Mouse (Mus musculus) heart, embryonic 10.5 days (tissue): ENCODE results near the gene Mapk1ip1. TPM values are rescaled to one million over a fixed set of nuclear protein-coding genes. Genes with fewer than 3 reads are reported as not detected.

Source experiments
- DNase-seq: peaks from one replicate; pipeline ENCODE4 v3.0.0-alpha.2; 2017; ENCODE audit warnings: low spot score
- H3K27ac ChIP-seq: fragments of 300-500 bp; sonication (generic); 2 replicates; pipeline ENCODE4 v1.5.1; 2016; ENCODE audit warnings: mild to moderate bottlenecking
- H3K27me3 ChIP-seq: fragments of 300-500 bp; sonication (generic); 2 replicates; pipeline ENCODE4 v1.6.1; 2016; ENCODE audit warnings: mild to moderate bottlenecking; ENCODE audit not compliant: poor library complexity, insufficient read depth, severe bottlenecking
- H3K36me3 ChIP-seq: fragments of 300-500 bp; sonication (generic); 2 replicates; pipeline ENCODE4 v1.6.1; 2016; ENCODE audit warnings: mild to moderate bottlenecking, moderate library complexity
- H3K4me1 ChIP-seq: fragments of 300-500 bp; sonication (generic); 2 replicates; pipeline ENCODE4 v1.6.1; 2016; ENCODE audit warnings: mild to moderate bottlenecking
- H3K4me3 ChIP-seq: fragments of 300-500 bp; sonication (generic); 2 replicates; pipeline ENCODE4 v1.5.1; 2016; ENCODE audit warnings: mild to moderate bottlenecking, moderate library complexity
- H3K9me3 ChIP-seq: fragments of 300-500 bp; sonication (generic); 2 replicates; pipeline ENCODE4 v1.6.1; 2016; ENCODE audit warnings: mild to moderate bottlenecking, moderate library complexity
- WGBS: fragments of 180-500 bp; shearing (Covaris S2); methylation state at CpG from one replicate; pipeline ENCODE4 v1.1.7; 2016; 5-methylcytosine and 5-hydroxymethylcytosine counted together
- polyA plus RNA-seq: library from polyadenylated mRNA; unstranded; fragments of >200 nt; fragmentation: Nextera tagmentation; extraction: Ambion mirVana; gene quantifications from 2 replicates; pipeline ENCODE4 v1.2.1, GENCODE M21; 2016

The Mapk1ip1 gene
- polyA plus RNA-seq, 1 experiment from 2014 or later, result 10.0 TPM

DNA sequence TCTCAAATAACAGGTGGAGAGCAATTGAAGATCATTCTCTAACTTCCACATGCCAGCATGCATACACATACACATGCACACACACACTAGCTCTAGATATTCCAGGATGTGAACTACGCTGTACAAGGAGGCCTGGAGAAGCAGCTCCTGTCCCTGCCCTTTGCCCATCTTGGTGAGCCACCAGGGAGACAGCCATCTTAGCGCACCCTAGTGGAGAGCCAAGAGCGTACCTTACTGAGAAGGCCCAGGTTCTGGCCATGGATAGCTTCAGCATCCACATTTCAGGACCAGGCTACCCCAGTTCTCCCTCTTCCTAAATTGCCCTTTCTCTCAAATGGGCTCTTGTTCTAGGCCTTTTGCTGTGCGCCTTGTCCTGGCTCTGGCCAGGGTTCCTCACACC, 27.8 kb downstream of the Mapk1ip1 start:
- H3K27ac ChIP-seq, result no peak overlapping the region
- 0 out of 2 replicates have a peak, but pooled peaks cover 2% of the 10 kb centered on the region for H3K4me1 ChIP-seq
- DNase-seq, result no peak
- H3K4me3 ChIP-seq, result no peak overlapping the region
- no peaks in the 10 kb centered on the region for H3K27me3 ChIP-seq
- no peaks in the 10 kb centered on the region for H3K9me3 ChIP-seq
- no peaks in the 10 kb centered on the region for H3K36me3 ChIP-seq
- 44% methylated on average over 4 of the region's 4 CpGs for WGBS

DNA sequence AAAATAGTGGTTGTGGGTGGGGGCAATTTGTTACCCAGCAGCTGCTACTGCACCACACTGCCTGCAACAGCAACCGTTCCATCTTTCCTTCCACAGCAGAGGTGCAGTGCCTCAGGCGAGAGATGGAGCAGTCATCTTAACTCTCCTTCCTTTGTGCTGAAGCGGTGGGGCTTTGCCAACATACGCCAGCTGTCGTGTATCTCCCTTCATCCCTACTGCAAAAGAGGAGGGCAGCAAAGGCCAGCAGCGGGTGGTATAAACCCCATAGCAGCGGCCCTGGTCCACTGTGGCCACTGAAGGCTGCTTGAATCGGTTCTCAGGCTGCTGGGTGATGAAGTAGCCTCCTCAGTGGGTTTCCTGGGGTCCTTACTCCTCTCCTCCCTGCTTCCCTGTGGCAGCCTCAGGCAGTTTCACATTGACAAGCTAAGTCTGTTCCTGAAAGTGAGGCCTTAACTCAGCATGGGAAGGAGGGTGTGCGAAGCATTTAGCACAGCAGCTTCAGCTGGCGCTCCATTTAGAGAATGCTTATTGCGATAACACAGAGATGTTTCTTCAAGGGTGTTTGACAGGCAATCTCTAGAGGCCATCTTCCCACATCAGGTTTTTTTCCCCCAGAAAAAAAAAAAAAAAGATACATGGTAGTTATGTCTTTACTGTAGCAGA, 32.7 kb downstream of the Mapk1ip1 start:
- Histone ChIP-seq H3K4me1 (0 out of 2 replicates have a peak, but pooled peaks cover 2% of the 10 kb centered on the region), H3K27ac (no peak overlapping the region), H3K4me3 (no peak overlapping the region), H3K9me3 (no peaks in the 10 kb centered on the region), H3K36me3 (no peaks in the 10 kb centered on the region), H3K27me3 (no peaks in the 10 kb centered on the region)
- DNase-seq, result no peak
- WGBS, result 78% methylated on average over 11 of the region's 11 CpGs

DNA sequence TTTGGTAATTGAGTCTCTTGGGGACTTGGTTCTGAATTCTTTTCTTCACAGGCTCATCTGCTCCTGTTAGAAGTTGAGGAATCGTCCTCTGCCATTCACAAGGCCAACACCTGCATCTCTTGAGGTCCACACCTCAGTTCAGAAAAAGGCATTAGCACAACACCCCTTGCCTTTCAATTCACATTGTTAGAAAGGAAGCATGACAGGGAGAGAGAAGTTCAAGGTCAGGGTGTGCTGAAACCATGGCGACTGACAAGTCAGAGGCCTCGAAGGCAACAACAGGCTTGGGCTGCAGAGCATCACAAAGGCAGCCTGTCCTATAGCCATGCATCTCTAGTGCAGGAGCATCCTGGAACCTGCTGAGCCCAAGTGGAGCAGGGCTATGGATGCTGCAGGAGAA, 38.9 kb downstream of the Mapk1ip1 start:
- Histone ChIP-seq H3K4me3 (no peak overlapping the region), H3K36me3 (no peaks in the 10 kb centered on the region), H3K4me1 (peaks cover 3% of the 10 kb centered on the region; the same call in 1 of the 2 replicates), H3K27ac (no peak overlapping the region), H3K9me3 (peaks cover 3% of the 10 kb centered on the region; the same call in 1 of the 2 replicates), H3K27me3 (no peaks in the 10 kb centered on the region)
- 80% methylated on average over 3 of the region's 3 CpGs for WGBS
- DNase-seq, result no peak

DNA sequence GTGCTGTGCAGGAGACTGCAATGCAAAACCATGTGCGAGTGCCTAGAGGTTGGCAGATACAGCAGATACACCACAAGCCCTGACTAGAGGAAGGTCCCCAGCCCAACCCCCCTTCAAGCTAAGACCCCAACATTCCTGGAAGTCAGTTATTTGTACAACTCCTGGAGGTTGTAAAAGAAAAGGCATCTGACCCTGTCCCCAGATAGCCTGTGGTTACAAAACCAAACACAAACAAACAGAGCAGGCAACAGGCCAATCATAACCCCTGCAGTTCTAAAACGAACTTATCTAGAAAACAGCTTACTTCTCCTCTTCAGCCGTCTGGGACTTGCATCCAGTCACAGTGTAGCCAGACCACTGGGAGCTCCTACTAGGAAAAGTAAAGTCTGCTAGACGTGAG, 42.7 kb downstream of the Mapk1ip1 start:
- no peaks in the 10 kb centered on the region for H3K27me3 ChIP-seq
- H3K9me3 ChIP-seq, result peaks cover 3% of the 10 kb centered on the region; the same call in 1 of the 2 replicates
- H3K27ac ChIP-seq, result no peak overlapping the region
- DNase-seq, result no peak
- WGBS, result 17% methylated on average over 4 of the region's 4 CpGs
- H3K36me3 ChIP-seq, result no peaks in the 10 kb centered on the region
- H3K4me1 ChIP-seq, result peaks cover 3% of the 10 kb centered on the region; the same call in 1 of the 2 replicates
- no peak overlapping the region for H3K4me3 ChIP-seq

DNA sequence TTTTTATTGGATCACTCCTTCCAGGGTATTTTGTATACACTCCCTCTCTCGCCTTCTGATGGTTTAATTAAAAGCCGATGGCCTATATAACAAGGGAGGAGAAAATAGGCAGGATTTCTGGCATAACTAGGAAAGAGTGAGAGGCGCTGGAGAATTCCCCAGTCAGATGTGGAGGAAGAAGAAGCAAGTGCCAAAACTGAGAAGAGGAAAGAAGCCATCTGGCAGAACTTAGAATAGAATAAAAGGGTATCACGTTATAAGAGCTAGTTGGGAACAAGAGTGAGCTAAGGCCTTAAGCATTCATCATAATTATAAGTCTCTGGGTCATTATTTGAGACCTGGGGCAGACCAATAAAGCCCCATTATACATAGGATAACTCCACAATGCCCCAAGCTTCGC, 58.0 kb downstream of the Mapk1ip1 start:
- Histone ChIP-seq H3K9me3 (no peaks in the 10 kb centered on the region), H3K27ac (no peak overlapping the region), H3K4me1 (no peaks in the 10 kb centered on the region), H3K36me3 (no peaks in the 10 kb centered on the region), H3K27me3 (no peaks in the 10 kb centered on the region), H3K4me3 (no peak overlapping the region)
- DNase-seq, result no peak
- WGBS, result 76% methylated on average over 5 of the region's 5 CpGs

Other genes with a start within 250 kb of the Mapk1ip1 start
- 36.7 and 46.2 TPM in 2 replicates for gene Ppp2r2d, start 194 bp downstream of the Mapk1ip1 start, polyA plus RNA-seq
- 273 and 300 TPM in 2 replicates for gene Bnip3, start 63.2 kb upstream of the Mapk1ip1 start, polyA plus RNA-seq
- 0.07 and 0.09 TPM in 2 replicates for gene Jakmip3, start 94.5 kb upstream of the Mapk1ip1 start, polyA plus RNA-seq
- gene Dpysl4, start 239.7 kb upstream of the Mapk1ip1 start, polyA plus RNA-seq, result 4.7 and 9.1 TPM in 2 replicates